Mouse (Mus musculus) CH12.LX (cell line): ENCODE measurements around the gene Lbx2. TPM values are rescaled to one million over a fixed set of nuclear protein-coding genes. Genes with fewer than 3 reads are reported as not detected.

ENCODE experiments used
- DNase-seq: peaks from one replicate; pipeline ENCODE4 v3.0.0-alpha.2; 2013; ENCODE audit errors: extremely low read depth
- H3K27ac ChIP-seq: 2 replicates; pipeline ENCODE4 v1.5.1; 2012; ENCODE audit warnings: low read depth, mild to moderate bottlenecking, control low read depth, moderate library complexity; ENCODE audit not compliant: insufficient read depth
- H3K27me3 ChIP-seq: replicated peaks from 2 replicates; pipeline ENCODE3; 2012; ENCODE audit warnings: inconsistent platforms
- H3K36me3 ChIP-seq, 2 experiments: replicated peaks in 1 of 2; 2 replicates each; pipeline versions ENCODE3 to v1.6.1; 2012; ENCODE audit warnings: inconsistent platforms in 1 of 2, low read length in 1 of 2, mild to moderate bottlenecking in 1 of 2, mixed read lengths in 1 of 2, moderate library complexity in 1 of 2; ENCODE audit not compliant: control insufficient read depth in 1 of 2, insufficient read depth in 1 of 2
- H3K4me1 ChIP-seq, 2 experiments: 2 replicates each; pipeline ENCODE4 v1.6.1; 2012; ENCODE audit warnings: inconsistent platforms in 1 of 2, moderate library complexity in 1 of 2; ENCODE audit not compliant: insufficient read depth in 2 of 2, control insufficient read depth in 1 of 2
- H3K4me2 ChIP-seq: 2 replicates; pipeline ENCODE4 v1.6.1; 2012; ENCODE audit warnings: low read depth, mild to moderate bottlenecking, control low read depth; ENCODE audit not compliant: poor library complexity, insufficient read depth, severe bottlenecking
- H3K4me3 ChIP-seq, 3 experiments: fragments of 150-350 bp in 1 of 3; sonication (generic) in 1 of 3; replicated peaks in 1 of 3; 2 replicates each; pipeline versions ENCODE3 to v1.5.1; 2011 to 2012; ENCODE audit warnings: low read depth in 2 of 3, low read length in 2 of 3, mild to moderate bottlenecking in 2 of 3, moderate library complexity in 2 of 3, control low read depth in 1 of 3, improper control_type of control experiment in 1 of 3, inconsistent platforms in 1 of 3, mixed read lengths in 1 of 3; ENCODE audit not compliant: poor library complexity in 1 of 3
- H3K79me2 ChIP-seq: replicated peaks from 2 replicates; pipeline ENCODE4 v1.6.1; 2012; ENCODE audit warnings: mild to moderate bottlenecking, moderate library complexity; ENCODE audit not compliant: control insufficient read depth, poor library complexity, insufficient read depth, severe bottlenecking; ENCODE audit errors: extremely low read depth
- H3K9ac ChIP-seq: 2 replicates; pipeline ENCODE4 v1.6.1; 2012; ENCODE audit warnings: low read depth, mild to moderate bottlenecking, control low read depth, moderate library complexity; ENCODE audit not compliant: insufficient read depth
- H3K9me3 ChIP-seq: replicated peaks from 2 replicates; pipeline ENCODE3; 2012; ENCODE audit warnings: low read length, inconsistent platforms, mixed read lengths
- BHLHE40 ChIP-seq: IDR thresholded peaks from 2 replicates; pipeline ENCODE4 v1.6.1; 2011; ENCODE audit warnings: mild to moderate bottlenecking, low read depth, low read length, improper control_type of control experiment
- CHD1 ChIP-seq: IDR thresholded peaks from 2 replicates; pipeline ENCODE4 v1.6.1; 2012; ENCODE audit warnings: low read depth, low read length, improper control_type of control experiment, inconsistent platforms
- CHD2 ChIP-seq: IDR thresholded peaks from 2 replicates; pipeline ENCODE4 v1.6.1; 2011; ENCODE audit warnings: low read length, improper control_type of control experiment
- CTCF ChIP-seq, 2 experiments: IDR thresholded peaks in 1 of 2; conservative IDR thresholded peaks in 1 of 2; 2 replicates each; pipeline ENCODE4 v1.5.1; 2011 to 2012; ENCODE audit warnings: low read depth in 2 of 2, low read length in 2 of 2, improper control_type of control experiment in 1 of 2, inconsistent platforms in 1 of 2, mild to moderate bottlenecking in 1 of 2, moderate library complexity in 1 of 2
- ELF1 ChIP-seq: IDR thresholded peaks from 2 replicates; pipeline ENCODE4 v1.6.1; 2014; ENCODE audit warnings: low read depth, mild to moderate bottlenecking, inconsistent platforms, low read length, improper control_type of control experiment
- EP300 ChIP-seq: IDR thresholded peaks from 2 replicates; pipeline ENCODE4 v1.6.1; 2011; ENCODE audit warnings: low read length, improper control_type of control experiment
- ETS1 ChIP-seq: conservative IDR thresholded peaks from 2 replicates; pipeline ENCODE4 v1.6.1; 2012; ENCODE audit warnings: low read depth, mild to moderate bottlenecking, inconsistent platforms, low read length, improper control_type of control experiment, moderate library complexity
- GABPA ChIP-seq: IDR thresholded peaks from 2 replicates; pipeline ENCODE4 v1.6.1; 2012; ENCODE audit warnings: low read depth, low read length, improper control_type of control experiment, inconsistent platforms; ENCODE audit not compliant: insufficient replicate concordance
- HCFC1 ChIP-seq: IDR thresholded peaks from 2 replicates; pipeline ENCODE4 v1.6.1; 2012; ENCODE audit warnings: low read depth, mild to moderate bottlenecking, inconsistent platforms, low read length, improper control_type of control experiment
- IRF4 ChIP-seq: IDR thresholded peaks from 2 replicates; pipeline ENCODE4 v1.6.1; 2014; ENCODE audit warnings: low read depth, mild to moderate bottlenecking, inconsistent platforms, low read length, improper control_type of control experiment
- JUN ChIP-seq: IDR thresholded peaks from 2 replicates; pipeline ENCODE4 v1.6.1; 2011; ENCODE audit warnings: low read depth, mild to moderate bottlenecking, low read length, improper control_type of control experiment, moderate library complexity; ENCODE audit not compliant: insufficient read depth
- JUND ChIP-seq: conservative IDR thresholded peaks from 2 replicates; pipeline ENCODE4 v1.6.1; 2011; ENCODE audit warnings: low read depth, low read length, improper control_type of control experiment
- MAZ ChIP-seq: IDR thresholded peaks from 2 replicates; pipeline ENCODE4 v1.6.1; 2012; ENCODE audit warnings: low read depth, mild to moderate bottlenecking, inconsistent platforms, low read length, improper control_type of control experiment, moderate library complexity
- MXI1 ChIP-seq: IDR thresholded peaks from 2 replicates; pipeline ENCODE4 v1.6.1; 2011; ENCODE audit warnings: mild to moderate bottlenecking, low read depth, low read length, improper control_type of control experiment
- MYC ChIP-seq: IDR thresholded peaks from 2 replicates; pipeline ENCODE4 v1.6.1; 2011; ENCODE audit warnings: low read depth, mild to moderate bottlenecking, improper control_type of control experiment, low read length
- NRF1 ChIP-seq: IDR thresholded peaks from 2 replicates; pipeline ENCODE4 v1.6.1; 2014; ENCODE audit warnings: low read depth, mild to moderate bottlenecking, inconsistent platforms, low read length, improper control_type of control experiment, moderate library complexity
- POLR2A ChIP-seq: IDR thresholded peaks from 2 replicates; pipeline ENCODE4 v1.6.1; 2011; ENCODE audit warnings: low read depth, mild to moderate bottlenecking, improper control_type of control experiment, low read length
- RAD21 ChIP-seq: IDR thresholded peaks from 2 replicates; pipeline ENCODE4 v1.6.1; 2011; ENCODE audit warnings: low read depth, mild to moderate bottlenecking, low read length, improper control_type of control experiment, moderate library complexity
- RCOR1 ChIP-seq: conservative IDR thresholded peaks from 2 replicates; pipeline ENCODE4 v1.6.1; 2012; ENCODE audit warnings: low read depth, mild to moderate bottlenecking, inconsistent platforms, low read length, improper control_type of control experiment
- TCF12 ChIP-seq: IDR thresholded peaks from 2 replicates; pipeline ENCODE4 v1.6.1; 2014; ENCODE audit warnings: low read depth, mild to moderate bottlenecking, inconsistent platforms, low read length, improper control_type of control experiment
- UBTF ChIP-seq: IDR thresholded peaks from 2 replicates; pipeline ENCODE4 v1.6.1; 2012; ENCODE audit warnings: low read depth, mild to moderate bottlenecking, inconsistent platforms, low read length, improper control_type of control experiment, moderate library complexity
- USF1 ChIP-seq: IDR thresholded peaks from 2 replicates; pipeline ENCODE4 v1.6.1; 2014; ENCODE audit warnings: low read depth, mild to moderate bottlenecking, inconsistent platforms, low read length, improper control_type of control experiment
- USF2 ChIP-seq: conservative IDR thresholded peaks from 2 replicates; pipeline ENCODE4 v1.6.1; 2011; ENCODE audit warnings: low read depth, low read length, improper control_type of control experiment
- ZC3H11A ChIP-seq: IDR thresholded peaks from 2 replicates; pipeline ENCODE4 v1.6.1; 2012; ENCODE audit warnings: low read depth, mild to moderate bottlenecking, inconsistent platforms, low read length, improper control_type of control experiment
- ZNF384 ChIP-seq: IDR thresholded peaks from 2 replicates; pipeline ENCODE4 v1.6.1; 2012; ENCODE audit warnings: low read depth, low read length, improper control_type of control experiment, inconsistent platforms
- dilution Hi-C: fragments of 300-500 bp; cut with MboI; formaldehyde crosslinking; loops from 2 replicates; pipeline ENCODE4 v1.14.3; 2020; ENCODE audit warnings: low sequenced_read_pairs; ENCODE audit not compliant: extremely low pct_unique_long_range_greater_than_20kb, extremely low pct_ligation_motif_present
- in situ Hi-C: fragments of 300-500 bp; cut with MboI; formaldehyde crosslinking; loops from 3 replicates; pipeline ENCODE4 v1.14.3; 2019; ENCODE audit warnings: low sequenced_read_pairs, low pct_ligation_motif_present, low pct_unique_long_range_greater_than_20kb, mixed read lengths
- polyA plus RNA-seq: library from polyadenylated mRNA; unstranded; fragments of >175 nt; gene quantifications from 2 replicates; pipeline ENCODE4 v1.2.1, GENCODE M21; 2012; ENCODE audit warnings: low read depth; ENCODE audit not compliant: insufficient read length
- total RNA-seq, 2 experiments: library from RNA; depleted of rRNA; stranded (reverse); fragments of 300-350 nt in 1 of 2; fragments of >200 nt in 1 of 2; gene quantifications; 2 replicates each; pipeline ENCODE4 v1.2.3; 2012 to 2014

The Lbx2 gene
- total and polyA plus RNA-seq, 3 experiments = 1.2 TPM; not detected in 2

GRCm38 (mm10) chr6:83074979-83075378, 11.2 kb upstream of the Lbx2 start:
- in situ Hi-C loops = no loop called here
- no peaks in the 10 kb centered on the region for H3K79me2 ChIP-seq
- no peak overlapping the region for H3K9ac ChIP-seq
- H3K4me3 ChIP-seq = no peak overlapping the region
- peaks cover 3 to 19% of the 10 kb centered on the region in 2 experiments; a peak in 3 of 4 replicates for H3K4me1 ChIP-seq
- dilution Hi-C loops = no loop called here
- H3K27ac ChIP-seq = no peak overlapping the region
- peaks cover 3% of the 10 kb centered on the region for H3K27me3 ChIP-seq
- DNase-seq = no peak
- H3K4me2 ChIP-seq = no peak overlapping the region
- H3K9me3 ChIP-seq = peaks cover 16% of the 10 kb centered on the region
- H3K36me3 ChIP-seq = peaks cover 2 to 6% of the 10 kb centered on the region in 2 experiments
- TF ChIP-seq CTCF (conservative IDR thresholded peaks at IDR 0.05 in 1 of 2, IDR thresholded peaks at IDR 0.05 in 1 of 2; ENCODE audit: low read depth in 2 of 2, low read length in 2 of 2) (peak in 1 of 2 experiments; percentile 55; a peak in 2 of 4 replicates), RAD21 (peak; percentile 39), BHLHE40 (no peak)

- in situ Hi-C loops = no loop called here
- DNase-seq = peak; percentile 41
- H3K79me2 ChIP-seq = no peaks in the 10 kb centered on the region
Measured at GRCm38 (mm10) chr6:83077630-83078323, 8.4 kb upstream of the Lbx2 start, which contains the start of gene Pcgf1. Gene Pcgf1, plus strand, starts transcription at chr6:83077869.

GRCm38 (mm10) chr6:83078324-83078858, 7.8 kb upstream of the Lbx2 start:
- peaks cover 3% of the 10 kb centered on the region for H3K27me3 ChIP-seq
- dilution Hi-C loops = no loop called here
- TF ChIP-seq UBTF (no peak), USF2 (no peak), HCFC1 (peak; percentile 66; the same call in 1 of the 2 replicates), ETS1 (no peak), JUND (no peak), RCOR1 (no peak), JUN (no peak), CHD2 (peak; percentile 22; the same call in 1 of the 2 replicates), NRF1 (peak; percentile 94), MAZ (no peak; the same call in 1 of the 2 replicates), ELF1 (peak; percentile 94), USF1 (no peak), GABPA (no peak), POLR2A (peak; percentile 66), EP300 (no peak), CHD1 (no peak), ZNF384 (no peak), IRF4 (peak; percentile 17; the same call in 1 of the 2 replicates), MYC (0 out of 2 replicates have a peak, but pooled peaks have one; percentile 22)

More at GRCm38 (mm10) chr6:83077630-83078323, 8.4 kb upstream of the Lbx2 start, which contains the start of gene Pcgf1:
- H3K4me2 ChIP-seq = peak within 1 kb of the TSS; percentile 68
- H3K4me3 ChIP-seq = peak within 1 kb of the TSS; percentile 84 to 89 (median 84)
- H3K27me3 ChIP-seq = peaks cover 3% of the 10 kb centered on the region
- peak within 1 kb of the TSS; percentile 87 for H3K27ac ChIP-seq
- TF ChIP-seq BHLHE40 (peak; percentile 43), MAZ (peak; percentile 62; the same call in 1 of the 2 replicates), MXI1 (peak; percentile 95; the same call in 1 of the 2 replicates), ZC3H11A (no peak), TCF12 (peak; percentile 12; the same call in 1 of the 2 replicates)
- H3K9ac ChIP-seq = peak within 1 kb of the TSS; percentile 81
- dilution Hi-C loops = no loop called here
- H3K4me1 ChIP-seq = peaks cover 3 to 19% of the 10 kb centered on the region in 2 experiments; a peak in 3 of 4 replicates
- H3K9me3 ChIP-seq = no peaks in the 10 kb centered on the region
- peaks cover 11 to 29% of the 10 kb centered on the region in 2 experiments for H3K36me3 ChIP-seq

More at GRCm38 (mm10) chr6:83078324-83078858, 7.8 kb upstream of the Lbx2 start:
- Histone ChIP-seq H3K4me3 (peak overlapping the region; percentile 84 to 89 (median 84)), H3K36me3 (peaks cover 11 to 34% of the 10 kb centered on the region in 2 experiments), H3K9me3 (no peaks in the 10 kb centered on the region), H3K4me2 (peak overlapping the region; percentile 68), H3K27ac (peak overlapping the region; percentile 87), H3K79me2 (no peaks in the 10 kb centered on the region), H3K9ac (peak overlapping the region; percentile 59), H3K4me1 (peaks cover 3 to 19% of the 10 kb centered on the region in 2 experiments; a peak in 3 of 4 replicates)
- in situ Hi-C loops = no loop called here
- peak; percentile 97 for DNase-seq
